Mouse (Mus musculus): Measurements from ENCODE around the gene 3110082I17Rik. TPM values are rescaled to one million over a fixed set of nuclear protein-coding genes. Genes with fewer than 3 reads are reported as not detected.
A peak's percentile ranks its signal among the peaks of the same experiment; 100 is the strongest.
"Not testable (repeated sequence)": the region's sequence is repeated elsewhere in the genome, so short reads cannot be mapped to it uniquely, and the experiment has no call there.

The 3110082I17Rik gene
- polyA plus RNA-seq, 1 experiment from 2014 or later, result 19.5 TPM

DNA sequence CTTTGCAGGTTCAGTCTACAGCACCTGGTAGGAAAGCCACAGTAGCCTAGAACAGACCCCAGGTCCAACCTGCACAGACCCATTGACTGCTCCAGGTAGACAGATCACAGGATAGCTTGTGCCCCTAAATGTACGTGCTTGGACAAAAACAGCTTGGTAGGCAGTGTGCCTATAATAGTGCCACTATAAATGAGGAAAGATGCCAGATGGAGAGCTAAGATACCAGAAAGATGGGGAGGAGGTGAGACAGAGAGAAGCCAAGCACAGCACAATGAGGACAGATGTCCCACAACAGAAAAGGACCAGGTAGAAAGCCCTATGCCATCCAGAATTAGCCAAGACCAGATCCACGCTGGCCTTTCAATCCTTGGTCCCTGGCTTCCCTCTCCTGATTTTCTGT lies 58.2 kb downstream of the 3110082I17Rik start:
- ATAC-seq, result no peak
- 0 out of 2 replicates have a peak, but pooled peaks cover 5% of the 10 kb centered on the region for H3K4me1 ChIP-seq (replicated peaks)
- H3K4me2 ChIP-seq (replicated peaks), result no peak overlapping the region
- H3K27me3 ChIP-seq, result no peaks in the 10 kb centered on the region
- H3K9me3 ChIP-seq, result no peaks in the 10 kb centered on the region
- H3K4me3 ChIP-seq (replicated peaks), result no peak overlapping the region
- 92% methylated on average over 2 of the region's 2 CpGs for WGBS
- H3K27ac ChIP-seq, result no peak overlapping the region
- no peaks in the 10 kb centered on the region for H3K36me3 ChIP-seq
- H3K9ac ChIP-seq (replicated peaks), result no peak overlapping the region

DNA sequence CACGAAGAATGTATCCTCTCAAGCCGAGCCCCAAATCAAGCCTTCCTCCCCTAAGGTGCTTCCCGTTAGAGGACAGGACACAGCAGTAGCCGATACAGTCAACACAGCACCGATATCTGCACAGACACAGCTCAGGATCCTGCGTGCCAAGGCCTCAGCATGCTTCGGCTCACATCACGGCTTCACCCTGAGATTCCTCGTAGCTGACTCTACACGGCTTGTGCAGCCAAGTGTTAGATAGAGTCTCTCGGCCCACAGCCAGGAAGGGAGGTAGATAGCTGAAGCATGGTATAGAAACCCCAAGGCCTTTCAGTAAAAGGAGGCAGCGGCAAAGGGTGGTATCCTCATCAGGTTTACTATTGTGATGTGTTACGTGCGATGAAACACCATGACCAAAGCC lies 60.3 kb downstream of the 3110082I17Rik start:
- Histone ChIP-seq H3K9me3 (no peaks in the 10 kb centered on the region), H3K4me2 (replicated peaks) (no peak overlapping the region), H3K9ac (replicated peaks) (no peak overlapping the region), H3K4me3 (replicated peaks) (no peak overlapping the region), H3K27ac (no peak overlapping the region), H3K27me3 (no peaks in the 10 kb centered on the region), H3K4me1 (replicated peaks) (0 out of 2 replicates have a peak, but pooled peaks cover 4% of the 10 kb centered on the region), H3K36me3 (no peaks in the 10 kb centered on the region)
- ATAC-seq, result no peak
- 91% methylated on average over 14 of the region's 14 CpGs for WGBS

DNA sequence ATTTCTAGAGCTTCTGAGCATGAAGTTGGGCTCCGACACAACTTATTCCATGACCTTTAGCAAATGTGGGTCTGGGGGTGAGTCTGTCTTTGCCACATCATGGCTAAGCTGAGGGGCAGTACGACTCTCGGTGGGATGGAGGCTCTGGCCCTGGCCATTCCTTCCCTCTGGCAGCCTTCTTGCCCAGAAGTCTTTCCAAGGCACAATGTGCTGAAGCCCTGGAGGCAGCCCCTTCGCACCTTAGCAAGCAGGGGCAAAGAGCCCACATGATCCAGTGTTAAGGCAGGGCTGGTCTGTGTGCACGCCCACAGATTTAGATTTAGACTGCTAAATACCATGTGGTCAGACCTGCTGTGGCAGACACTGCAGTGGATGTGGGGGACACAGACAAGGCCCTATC lies 61.5 kb downstream of the 3110082I17Rik start:
- H3K4me1 ChIP-seq (replicated peaks), result 0 out of 2 replicates have a peak, but pooled peaks cover 4% of the 10 kb centered on the region
- no peak overlapping the region for H3K27ac ChIP-seq
- no peaks in the 10 kb centered on the region for H3K36me3 ChIP-seq
- H3K4me2 ChIP-seq (replicated peaks), result no peak overlapping the region
- WGBS, result 84% methylated on average over 5 of the region's 5 CpGs
- H3K9ac ChIP-seq (replicated peaks), result no peak overlapping the region
- H3K9me3 ChIP-seq, result no peaks in the 10 kb centered on the region
- ATAC-seq, result peak; percentile 17; the same call in 1 of the 2 replicates
- H3K4me3 ChIP-seq (replicated peaks), result no peak overlapping the region
- no peaks in the 10 kb centered on the region for H3K27me3 ChIP-seq

DNA sequence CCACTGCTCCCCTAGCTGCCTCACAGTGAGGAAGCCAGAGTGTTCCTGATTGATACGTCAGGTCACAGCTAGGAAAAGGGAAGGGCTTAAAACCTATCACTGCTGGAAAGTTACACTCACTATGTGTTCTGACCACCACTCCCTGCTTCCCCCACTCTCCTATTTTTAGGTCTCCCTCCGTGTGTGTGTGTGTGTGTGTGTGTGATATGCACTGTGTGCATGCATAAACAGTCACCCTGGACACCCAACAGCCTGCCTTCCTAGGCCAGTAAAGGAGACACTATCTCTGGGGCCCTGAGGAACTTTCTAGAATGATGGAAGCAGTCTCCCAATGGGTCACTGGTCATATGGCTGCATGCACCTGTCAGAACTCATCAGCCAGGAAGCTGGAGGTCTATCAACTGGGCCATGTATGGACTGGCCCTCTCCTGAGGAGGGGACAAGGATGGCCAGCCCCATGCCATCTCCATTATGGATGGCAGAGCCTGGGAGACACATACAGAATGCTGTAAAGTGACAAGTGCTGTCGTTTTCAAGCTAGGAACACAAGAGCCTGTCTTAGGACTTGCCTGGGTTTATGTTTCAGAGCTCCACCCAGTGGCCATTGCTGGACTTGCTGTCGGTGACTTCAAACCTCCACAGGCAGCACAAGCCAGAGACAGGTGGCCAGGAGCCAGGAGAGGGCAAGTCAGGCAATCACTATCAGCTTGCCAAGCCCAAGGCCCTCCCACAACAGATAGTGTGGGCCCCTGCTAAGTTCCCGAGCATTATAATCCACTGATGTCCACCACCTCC lies 62.2 kb downstream of the 3110082I17Rik start:
- H3K4me3 ChIP-seq (replicated peaks), result no peak overlapping the region
- no peak overlapping the region for H3K4me2 ChIP-seq (replicated peaks)
- H3K4me1 ChIP-seq (replicated peaks), result 0 out of 2 replicates have a peak, but pooled peaks cover 4% of the 10 kb centered on the region
- peak; percentile 83 for ATAC-seq
- 44% methylated on average over 5 of the region's 5 CpGs for WGBS
- H3K27ac ChIP-seq, result no peak overlapping the region
- no peaks in the 10 kb centered on the region for H3K36me3 ChIP-seq
- no peak overlapping the region for H3K9ac ChIP-seq (replicated peaks)
- no peaks in the 10 kb centered on the region for H3K9me3 ChIP-seq
- H3K27me3 ChIP-seq, result no peaks in the 10 kb centered on the region

DNA sequence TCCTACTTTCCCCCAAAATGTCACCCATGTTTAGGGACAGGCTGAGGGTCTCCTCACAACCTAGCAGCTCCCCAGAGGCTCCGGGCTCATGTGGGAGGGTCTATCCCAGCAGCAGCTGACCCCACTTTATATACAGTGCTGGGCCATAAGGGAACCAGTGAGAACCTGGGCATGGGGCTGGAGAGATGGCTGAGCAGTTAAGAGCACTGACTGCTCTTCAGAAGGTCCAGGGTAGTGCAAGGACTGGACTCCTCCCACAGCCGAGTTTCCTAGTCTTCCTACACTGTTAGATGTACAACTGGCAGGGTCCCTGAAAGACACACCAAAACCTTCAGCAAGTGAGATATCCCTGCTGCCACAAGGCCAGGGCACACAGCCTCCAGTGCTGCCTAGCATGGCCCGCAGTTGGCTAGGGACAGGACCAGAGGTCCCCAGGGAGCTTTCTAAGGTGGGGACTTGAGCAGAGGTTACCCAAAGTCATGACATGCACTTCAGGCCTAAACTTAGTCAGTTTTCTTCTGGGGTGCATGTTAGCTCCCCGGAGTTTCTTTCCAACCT lies 62.9 kb downstream of the 3110082I17Rik start:
- 0 out of 2 replicates have a peak, but pooled peaks cover 4% of the 10 kb centered on the region for H3K4me1 ChIP-seq (replicated peaks)
- WGBS, result 93% methylated on average over 4 of the region's 4 CpGs
- no peak overlapping the region for H3K9ac ChIP-seq (replicated peaks)
- no peak overlapping the region for H3K27ac ChIP-seq
- H3K36me3 ChIP-seq, result no peaks in the 10 kb centered on the region
- no peaks in the 10 kb centered on the region for H3K27me3 ChIP-seq
- no peak overlapping the region for H3K4me3 ChIP-seq (replicated peaks)
- no peak overlapping the region for H3K4me2 ChIP-seq (replicated peaks)
- peak; percentile 16; the same call in 1 of the 2 replicates for ATAC-seq
- H3K9me3 ChIP-seq, result no peaks in the 10 kb centered on the region

DNA sequence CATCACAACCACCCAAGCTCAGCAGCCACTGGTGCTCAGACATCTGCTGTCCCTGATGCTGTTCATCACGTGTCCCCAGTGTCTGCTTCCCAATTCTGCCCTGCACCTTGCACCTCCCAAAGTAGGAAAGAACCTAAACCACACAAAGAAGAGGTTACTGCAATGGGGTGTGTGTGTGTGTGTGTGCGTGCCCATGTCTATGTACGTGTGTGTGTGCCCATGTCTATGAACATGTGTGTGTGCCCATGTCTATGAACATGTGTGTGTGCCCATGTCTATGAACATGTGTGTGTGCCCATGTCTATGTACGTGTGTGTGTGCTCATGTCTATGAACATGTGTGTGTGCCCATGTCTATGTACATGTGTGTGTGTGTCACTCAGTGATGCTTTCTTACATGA lies 64.8 kb downstream of the 3110082I17Rik start:
- no peak for ATAC-seq
- Histone ChIP-seq H3K4me2 (replicated peaks) (no peak overlapping the region), H3K27me3 (no peaks in the 10 kb centered on the region), H3K36me3 (no peaks in the 10 kb centered on the region), H3K9me3 (no peaks in the 10 kb centered on the region), H3K27ac (no peak overlapping the region), H3K9ac (replicated peaks) (no peak overlapping the region), H3K4me3 (replicated peaks) (no peak overlapping the region), H3K4me1 (replicated peaks) (0 out of 2 replicates have a peak, but pooled peaks cover 4% of the 10 kb centered on the region)
- 91% methylated on average over 4 of the region's 4 CpGs for WGBS

DNA sequence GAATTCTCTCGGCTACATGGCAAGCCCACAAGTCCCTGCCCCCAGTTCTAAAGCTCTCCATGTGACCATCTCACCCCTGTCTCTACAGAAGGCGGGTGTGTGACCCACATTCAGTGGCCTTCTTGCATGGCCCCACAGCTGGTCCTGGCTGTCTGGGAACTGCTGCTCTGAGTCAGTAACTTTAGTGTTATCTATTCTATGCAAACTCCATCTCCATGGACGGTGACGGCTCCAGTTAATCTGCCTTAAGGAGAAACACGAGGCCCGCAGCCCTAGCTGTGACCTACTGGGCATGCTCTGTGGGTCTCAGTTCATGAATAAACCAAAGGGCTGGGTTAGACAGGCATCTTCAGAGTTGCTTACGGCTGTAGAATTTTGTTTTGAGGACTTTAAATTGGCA lies 65.9 kb downstream of the 3110082I17Rik start:
- Histone ChIP-seq H3K36me3 (no peaks in the 10 kb centered on the region), H3K4me2 (replicated peaks) (no peak overlapping the region), H3K27ac (no peak overlapping the region), H3K4me3 (replicated peaks) (no peak overlapping the region), H3K9me3 (no peaks in the 10 kb centered on the region), H3K27me3 (no peaks in the 10 kb centered on the region), H3K4me1 (replicated peaks) (0 out of 2 replicates have a peak, but pooled peaks cover 7% of the 10 kb centered on the region), H3K9ac (replicated peaks) (no peak overlapping the region)
- ATAC-seq, result no peak
- 62% methylated on average over 7 of the region's 7 CpGs for WGBS

DNA sequence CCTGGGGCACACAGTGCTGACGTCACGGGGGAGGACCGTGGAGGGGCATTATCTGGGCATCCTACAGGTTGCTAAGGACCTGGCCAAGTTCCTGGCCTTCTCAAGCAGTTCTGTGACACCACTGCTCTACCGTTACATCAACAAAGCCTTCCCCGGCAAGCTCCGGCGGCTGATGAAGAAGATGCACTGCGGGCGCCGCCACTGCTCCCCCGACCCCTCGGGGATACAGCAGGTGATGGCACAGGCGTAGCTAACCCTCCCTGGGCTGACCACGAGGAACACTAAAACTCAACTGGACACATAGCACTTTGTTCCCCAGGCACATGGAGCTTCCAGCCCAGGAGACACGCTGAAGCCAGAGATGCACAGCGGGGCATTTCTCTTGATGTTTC lies 67.1 kb downstream of the 3110082I17Rik start:
- 88% methylated on average over 16 of the region's 16 CpGs for WGBS

DNA sequence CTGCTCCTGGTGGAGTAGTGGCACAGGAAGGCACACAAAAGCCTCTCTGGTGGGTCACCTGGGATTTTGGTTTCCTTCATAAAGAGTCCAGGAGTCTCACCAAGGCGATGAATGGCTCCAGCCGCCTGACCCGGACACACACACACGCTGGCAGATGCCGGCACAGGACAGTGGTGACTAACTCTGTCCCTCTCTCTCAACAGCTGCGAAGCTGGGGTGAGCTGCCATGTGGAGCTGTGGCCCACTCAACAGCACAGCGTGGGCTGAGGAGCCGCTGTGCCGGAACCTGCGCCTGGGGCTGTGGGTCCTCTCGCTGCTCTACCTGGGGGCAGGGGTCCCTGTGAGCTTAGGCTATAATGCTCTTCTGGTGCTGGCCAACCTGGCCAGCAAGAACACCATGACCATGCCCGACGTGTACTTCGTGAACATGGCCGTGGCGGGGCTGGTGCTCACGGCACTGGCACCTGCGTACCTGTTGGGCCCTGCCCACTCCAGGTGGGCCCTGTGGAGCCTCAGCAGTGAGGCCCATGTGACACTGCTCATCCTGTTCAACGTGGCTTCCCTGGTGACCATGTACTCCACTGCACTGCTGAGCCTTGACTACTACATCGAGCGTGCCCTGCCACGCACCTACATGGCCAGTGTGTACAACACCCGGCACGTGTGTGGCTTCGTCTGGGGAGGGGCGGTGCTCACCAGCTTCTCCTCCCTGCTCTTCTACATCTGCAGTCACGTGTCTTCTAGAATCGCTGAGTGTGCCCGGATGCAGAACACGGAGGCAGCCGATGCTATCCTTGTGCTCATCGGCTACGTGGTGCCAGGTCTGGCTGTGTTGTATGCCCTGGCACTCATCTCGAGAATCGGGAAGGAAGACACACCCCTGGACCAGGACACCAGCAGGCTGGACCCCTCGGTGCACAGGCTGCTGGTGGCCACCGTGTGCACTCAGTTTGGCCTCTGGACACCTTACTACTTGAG lies 67.8 kb downstream of the 3110082I17Rik start:
- H3K9ac ChIP-seq (replicated peaks), result no peak overlapping the region
- no peak for ATAC-seq
- H3K36me3 ChIP-seq, result no peaks in the 10 kb centered on the region
- H3K4me3 ChIP-seq (replicated peaks), result no peak overlapping the region
- no peak overlapping the region for H3K4me2 ChIP-seq (replicated peaks)
- no peak overlapping the region for H3K27ac ChIP-seq
- no peaks in the 10 kb centered on the region for H3K27me3 ChIP-seq
- H3K4me1 ChIP-seq (replicated peaks), result peaks cover 12% of the 10 kb centered on the region; the same call in 1 of the 2 replicates
- H3K9me3 ChIP-seq, result no peaks in the 10 kb centered on the region
- 95% methylated on average over 37 of the region's 37 CpGs for WGBS

More for the DNA sequence above, 67.1 kb downstream of the 3110082I17Rik start:
- Histone ChIP-seq H3K4me1 (replicated peaks) (peaks cover 7% of the 10 kb centered on the region; the same call in 1 of the 2 replicates), H3K27me3 (no peaks in the 10 kb centered on the region), H3K9ac (replicated peaks) (no peak overlapping the region), H3K9me3 (no peaks in the 10 kb centered on the region), H3K4me3 (replicated peaks) (no peak overlapping the region), H3K4me2 (replicated peaks) (no peak overlapping the region), H3K27ac (no peak overlapping the region), H3K36me3 (no peaks in the 10 kb centered on the region)
- no peak for ATAC-seq

DNA sequence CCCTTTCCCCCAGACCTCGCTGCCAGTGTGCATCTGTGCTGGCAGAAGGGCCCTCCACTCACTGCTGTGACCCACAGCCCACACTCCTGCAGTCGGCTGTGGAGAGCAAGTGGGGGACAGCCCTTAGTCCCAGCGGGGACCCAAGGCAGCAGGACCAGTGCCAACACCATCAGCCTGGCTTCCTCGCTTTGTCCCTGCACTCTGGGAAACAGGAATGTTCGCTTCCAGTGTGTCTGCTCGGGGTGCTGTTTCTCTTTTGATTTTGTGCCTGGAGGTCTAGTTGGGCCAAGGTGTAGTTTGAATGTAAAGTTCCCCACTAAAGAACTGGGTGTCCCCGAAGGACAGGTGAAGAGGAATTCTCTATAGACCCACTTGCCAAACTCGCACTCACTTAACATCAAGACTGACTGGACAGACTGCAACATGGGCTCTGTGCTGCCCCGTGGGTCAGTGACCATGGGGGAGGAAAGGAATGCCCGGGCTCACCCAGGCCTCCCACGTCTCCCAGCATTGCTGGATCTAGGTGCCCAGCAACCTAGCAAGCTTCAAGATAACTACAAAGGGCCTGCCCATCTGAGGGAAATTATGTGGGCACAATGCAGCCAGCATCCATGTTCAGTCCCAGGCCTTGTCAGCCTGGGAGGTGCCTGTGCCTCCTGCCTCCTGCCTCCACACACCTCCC lies 68.9 kb downstream of the 3110082I17Rik start:
- Histone ChIP-seq H3K4me3 (replicated peaks) (no peak overlapping the region), H3K9ac (replicated peaks) (no peak overlapping the region), H3K27ac (no peak overlapping the region), H3K9me3 (no peaks in the 10 kb centered on the region), H3K4me2 (replicated peaks) (no peak overlapping the region), H3K27me3 (no peaks in the 10 kb centered on the region), H3K4me1 (replicated peaks) (peaks cover 12% of the 10 kb centered on the region; the same call in 1 of the 2 replicates), H3K36me3 (no peaks in the 10 kb centered on the region)
- WGBS, result 81% methylated on average over 11 of the region's 11 CpGs
- no peak for ATAC-seq

DNA sequence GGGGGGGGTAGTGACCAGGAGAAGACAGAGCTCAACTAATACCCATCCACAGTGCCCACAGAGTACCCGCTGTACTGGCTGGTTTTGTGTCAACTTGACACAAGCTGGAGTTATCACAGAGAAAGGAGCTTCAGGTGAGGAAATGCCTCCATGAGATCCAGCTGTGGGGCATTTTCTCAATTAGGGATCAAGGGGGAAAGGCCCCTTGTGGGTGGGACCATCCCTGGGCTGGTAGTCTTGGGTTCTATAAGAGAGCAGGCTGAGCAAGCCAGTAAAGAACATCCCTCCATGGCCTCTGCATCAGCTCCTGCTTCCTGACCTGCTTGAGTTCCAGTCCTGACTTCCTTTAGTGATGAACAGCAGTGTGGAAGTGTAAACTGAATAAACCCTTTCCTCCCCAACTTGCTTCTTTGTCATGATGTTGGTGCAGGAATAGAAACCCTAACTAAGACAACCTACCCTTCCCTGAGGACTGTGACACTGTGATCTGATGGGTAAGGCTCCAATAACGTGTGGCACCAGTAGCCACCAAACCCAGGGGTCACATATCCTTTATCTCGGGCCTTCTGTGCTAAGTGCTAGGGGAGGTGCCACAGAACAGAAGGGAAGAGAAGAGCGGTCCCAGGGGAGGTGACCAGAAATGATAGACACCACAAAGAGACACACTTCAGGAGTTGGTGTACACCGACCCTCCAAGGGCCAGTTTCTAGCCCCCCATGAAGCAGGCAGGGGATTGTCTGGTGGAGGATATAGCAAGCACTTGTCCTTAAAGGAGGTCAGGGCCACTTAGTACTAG lies 69.8 kb downstream of the 3110082I17Rik start:
- H3K27ac ChIP-seq; H3K27me3 ChIP-seq; H3K9ac ChIP-seq (replicated peaks); ATAC-seq; H3K4me3 ChIP-seq (replicated peaks); H3K9me3 ChIP-seq; H3K4me2 ChIP-seq (replicated peaks); H3K36me3 ChIP-seq: not testable (repeated sequence)
- 78% methylated on average over 5 of the region's 5 CpGs for WGBS
- peaks cover 12% of the 10 kb centered on the region; the same call in 1 of the 2 replicates for H3K4me1 ChIP-seq (replicated peaks)
